Mouse (Mus musculus): Measurements from ENCODE around the gene Siah1a. TPM values are rescaled to one million over a fixed set of nuclear protein-coding genes. Genes with fewer than 3 reads are reported as not detected.

Gene Siah1a
- polyA plus RNA-seq, 1 experiment from 2014 or later, result 55.7 TPM

DNA sequence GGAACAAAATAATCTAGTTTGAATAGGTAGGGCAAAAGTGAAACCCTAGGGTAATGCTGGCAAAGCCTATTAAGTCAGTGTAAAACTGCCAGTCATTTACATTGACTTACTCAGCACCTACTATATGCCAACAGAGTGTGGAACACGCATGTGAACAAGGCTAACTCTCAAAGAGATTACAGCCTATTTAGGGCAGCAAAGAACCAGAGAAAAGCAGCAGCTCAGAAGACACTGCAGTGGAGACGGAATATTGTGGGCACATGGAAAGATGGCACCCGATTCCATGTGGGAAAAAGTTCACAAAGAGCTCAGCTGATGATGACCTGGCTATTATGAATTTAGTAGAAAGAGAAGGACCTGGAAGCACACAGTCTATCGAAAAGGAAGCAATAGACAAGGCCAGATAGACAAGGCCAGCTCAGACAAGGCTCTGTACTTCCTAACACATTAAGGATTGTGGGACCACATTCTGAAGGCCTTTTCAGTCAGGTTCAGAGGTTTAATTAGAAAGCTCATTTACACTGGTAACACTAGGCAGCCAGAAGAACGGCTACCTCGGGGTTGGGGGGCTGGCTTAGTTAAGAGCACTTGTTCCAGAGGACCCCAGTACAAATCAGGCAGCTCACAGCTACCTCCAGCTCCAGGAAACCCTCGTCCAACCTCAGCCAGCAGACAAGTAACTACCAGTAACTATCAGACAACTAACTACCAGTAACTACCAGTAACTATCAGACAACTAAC lies 3.0 kb downstream of the Siah1a start:
- H3K4me2 ChIP-seq (replicated peaks), result no peak overlapping the region
- no peaks in the 10 kb centered on the region for H3K27me3 ChIP-seq
- H3K9me3 ChIP-seq, result no peaks in the 10 kb centered on the region
- no peak for ATAC-seq (ENCODE audit: low FRiP score, low read depth)
- peaks cover 34% of the 10 kb centered on the region for H3K4me1 ChIP-seq
- no peak overlapping the region for H3K4me3 ChIP-seq
- no peak overlapping the region for H3K9ac ChIP-seq
- H3K27ac ChIP-seq, result no peak overlapping the region
- 76% methylated on average over 7 of the region's 7 CpGs for WGBS
- no peaks in the 10 kb centered on the region for H3K36me3 ChIP-seq

DNA sequence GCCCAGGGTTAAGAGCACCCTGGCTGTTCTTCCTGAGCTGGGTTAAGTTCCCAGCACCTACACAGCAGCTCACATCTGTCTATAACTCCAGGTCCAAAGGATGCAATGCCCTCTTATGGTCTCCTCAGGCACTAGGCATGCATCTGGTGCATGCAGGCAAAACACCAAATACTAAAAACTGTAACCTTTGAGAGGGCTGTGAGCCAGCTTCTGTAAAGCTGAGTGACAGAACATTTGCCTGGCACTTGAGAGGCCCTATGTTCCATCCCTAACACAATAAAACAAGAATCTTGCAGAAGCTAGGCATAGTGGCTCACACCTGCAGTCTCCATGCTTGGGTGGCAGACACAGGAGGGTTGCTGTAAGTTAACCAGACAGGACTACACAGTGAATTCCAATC lies 4.1 kb downstream of the Siah1a start:
- ATAC-seq (ENCODE audit: low FRiP score, low read depth), result no peak
- Histone ChIP-seq H3K9ac (no peak overlapping the region), H3K27me3 (no peaks in the 10 kb centered on the region), H3K27ac (no peak overlapping the region), H3K9me3 (no peaks in the 10 kb centered on the region), H3K4me1 (peaks cover 29% of the 10 kb centered on the region), H3K4me2 (replicated peaks) (no peak overlapping the region), H3K4me3 (no peak overlapping the region), H3K36me3 (no peaks in the 10 kb centered on the region)

DNA sequence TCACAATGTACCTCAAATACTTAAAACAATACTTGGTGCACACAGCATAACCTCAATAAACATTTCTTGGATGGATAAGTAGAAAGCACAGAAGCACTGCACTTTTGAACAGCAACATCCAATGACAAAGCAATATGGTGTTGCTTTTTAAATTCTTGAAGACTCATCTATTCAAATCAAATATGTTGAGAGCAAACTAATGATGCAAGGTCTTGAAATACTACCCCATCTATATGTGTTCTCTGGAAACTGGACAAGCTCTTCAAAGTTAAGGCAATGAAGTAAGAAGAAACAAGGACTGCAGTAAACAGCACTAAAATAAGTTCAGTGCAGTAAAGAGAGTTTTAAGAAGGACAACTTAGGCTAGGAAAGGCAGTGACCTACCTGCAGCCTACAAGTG lies 4.8 kb downstream of the Siah1a start:
- Histone ChIP-seq H3K9ac (no peak overlapping the region), H3K9me3 (no peaks in the 10 kb centered on the region), H3K4me1 (peaks cover 31% of the 10 kb centered on the region), H3K4me3 (no peak overlapping the region), H3K36me3 (no peaks in the 10 kb centered on the region), H3K27me3 (no peaks in the 10 kb centered on the region), H3K4me2 (replicated peaks) (no peak overlapping the region), H3K27ac (no peak overlapping the region)
- no peak for ATAC-seq (ENCODE audit: low FRiP score, low read depth)

DNA sequence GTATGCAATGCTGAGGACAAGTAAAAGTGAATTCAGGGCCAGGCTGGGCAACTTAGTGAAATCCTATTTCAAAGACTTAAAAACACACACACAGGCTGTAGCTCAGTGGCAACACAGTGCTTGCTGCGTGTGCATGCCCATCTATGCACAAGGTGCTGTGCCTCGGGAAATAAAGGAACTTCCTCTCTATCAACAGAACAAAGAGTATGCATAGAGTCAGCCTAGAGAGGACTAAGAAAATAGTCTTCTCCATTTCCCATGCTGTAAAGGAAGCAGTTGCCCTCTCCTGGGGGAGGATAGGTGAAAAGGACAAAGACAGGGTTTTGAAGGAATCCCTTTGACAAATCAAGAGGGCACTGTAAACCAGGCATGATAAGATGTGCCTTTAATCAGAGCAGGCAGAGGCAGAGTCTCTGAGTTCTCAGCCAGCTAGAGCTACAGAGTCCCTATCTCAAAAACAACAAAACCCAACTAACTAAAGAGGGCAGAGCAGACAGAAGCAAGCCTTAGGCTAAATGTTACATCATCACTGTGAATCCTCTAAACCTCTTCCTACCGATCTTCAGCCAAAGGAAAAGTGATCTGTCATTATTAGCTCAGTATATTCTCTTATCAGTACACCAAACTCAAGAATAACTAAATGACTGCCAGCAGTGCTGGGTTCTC lies 10.2 kb downstream of the Siah1a start:
- Histone ChIP-seq H3K4me1 (peaks cover 26% of the 10 kb centered on the region), H3K4me3 (no peak overlapping the region), H3K27me3 (no peaks in the 10 kb centered on the region), H3K27ac (no peak overlapping the region; the same call in 1 of the 2 replicates), H3K36me3 (no peaks in the 10 kb centered on the region), H3K9ac (no peak overlapping the region), H3K4me2 (replicated peaks) (no peak overlapping the region), H3K9me3 (no peaks in the 10 kb centered on the region)
- 50% methylated on average over 3 of the region's 3 CpGs for WGBS
- ATAC-seq (ENCODE audit: low FRiP score, low read depth), result no peak

DNA sequence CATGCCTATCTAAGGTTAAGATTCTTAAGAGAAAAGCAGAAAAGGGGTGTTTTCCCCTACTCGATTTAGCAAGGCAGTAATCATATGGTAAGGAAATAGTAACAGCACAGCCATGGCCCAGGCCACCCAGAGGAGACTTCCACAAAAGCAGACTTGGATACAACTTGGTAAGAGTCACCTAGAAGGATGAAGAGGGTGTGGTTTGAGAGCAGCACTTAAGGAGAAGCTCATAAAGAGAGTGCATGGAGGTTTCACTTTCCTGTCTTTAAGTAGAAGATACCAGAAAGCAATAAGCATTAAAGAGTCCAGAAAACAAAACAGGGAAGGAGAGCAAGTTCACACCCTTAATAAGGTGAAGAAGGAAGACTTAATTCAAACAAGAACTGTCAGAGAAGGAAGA lies 10.8 kb downstream of the Siah1a start:
- Histone ChIP-seq H3K27me3 (no peaks in the 10 kb centered on the region), H3K9me3 (no peaks in the 10 kb centered on the region), H3K4me1 (peaks cover 32% of the 10 kb centered on the region), H3K36me3 (no peaks in the 10 kb centered on the region), H3K9ac (no peak overlapping the region), H3K4me3 (no peak overlapping the region), H3K27ac (no peak overlapping the region), H3K4me2 (replicated peaks) (no peak overlapping the region)
- ATAC-seq (ENCODE audit: low FRiP score, low read depth), result no peak
- WGBS, result 78% methylated on average over 1 of the region's 1 CpGs

DNA sequence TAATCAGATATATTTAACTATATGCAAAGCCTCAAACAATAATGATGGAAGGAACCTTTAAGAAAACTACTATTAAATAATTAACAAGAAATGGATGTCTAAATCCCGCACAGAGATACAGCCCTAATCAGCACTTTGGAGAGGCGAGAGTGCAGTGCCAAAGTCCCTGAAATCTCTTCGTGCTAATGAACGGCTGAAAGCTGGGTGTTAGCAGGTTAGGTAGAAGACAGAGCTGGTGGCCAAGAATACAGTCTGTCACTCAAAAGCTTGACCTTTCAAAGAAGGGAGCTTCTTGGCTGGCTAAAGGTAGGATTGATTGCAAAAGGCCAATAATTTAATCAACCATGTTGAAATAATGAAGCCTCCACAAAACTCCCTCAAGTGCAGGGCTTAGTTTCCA lies 11.6 kb downstream of the Siah1a start:
- no peak for ATAC-seq (ENCODE audit: low FRiP score, low read depth)
- WGBS, result 84% methylated on average over 4 of the region's 4 CpGs
- H3K36me3 ChIP-seq, result no peaks in the 10 kb centered on the region
- H3K9ac ChIP-seq, result no peak overlapping the region
- H3K9me3 ChIP-seq, result no peaks in the 10 kb centered on the region
- H3K4me2 ChIP-seq (replicated peaks), result no peak overlapping the region
- no peak overlapping the region for H3K27ac ChIP-seq
- H3K4me3 ChIP-seq, result no peak overlapping the region
- peaks cover 33% of the 10 kb centered on the region for H3K4me1 ChIP-seq
- no peaks in the 10 kb centered on the region for H3K27me3 ChIP-seq

DNA sequence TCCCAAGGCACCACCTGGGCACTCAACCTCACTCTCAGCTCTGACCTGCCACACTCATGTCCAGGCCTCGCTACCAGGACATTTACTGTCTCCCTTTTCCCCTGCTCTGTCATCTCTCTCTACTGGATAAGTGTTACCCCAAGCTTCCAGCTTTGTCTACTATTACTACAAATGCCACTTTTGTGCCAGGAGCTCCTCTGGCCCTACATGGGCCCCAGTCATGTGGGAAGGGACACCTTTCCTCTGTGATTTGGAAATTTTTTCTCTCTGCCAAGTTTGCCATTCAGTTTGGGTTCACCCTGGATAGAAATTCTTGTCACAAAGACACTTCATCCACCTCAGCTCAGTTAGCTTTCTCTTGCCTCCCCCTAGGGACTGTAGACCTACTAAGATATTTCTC lies 14.9 kb downstream of the Siah1a start:
- no peak overlapping the region for H3K4me2 ChIP-seq (replicated peaks)
- no peaks in the 10 kb centered on the region for H3K27me3 ChIP-seq
- H3K36me3 ChIP-seq, result no peaks in the 10 kb centered on the region; the same call in 1 of the 2 replicates
- H3K4me1 ChIP-seq, result peaks cover 39% of the 10 kb centered on the region
- H3K9me3 ChIP-seq, result no peaks in the 10 kb centered on the region
- no peak overlapping the region for H3K9ac ChIP-seq
- H3K4me3 ChIP-seq, result no peak overlapping the region
- no peak for ATAC-seq (ENCODE audit: low FRiP score, low read depth)
- no peak overlapping the region; the same call in 1 of the 2 replicates for H3K27ac ChIP-seq
- 97% methylated on average over 1 of the region's 1 CpGs for WGBS

DNA sequence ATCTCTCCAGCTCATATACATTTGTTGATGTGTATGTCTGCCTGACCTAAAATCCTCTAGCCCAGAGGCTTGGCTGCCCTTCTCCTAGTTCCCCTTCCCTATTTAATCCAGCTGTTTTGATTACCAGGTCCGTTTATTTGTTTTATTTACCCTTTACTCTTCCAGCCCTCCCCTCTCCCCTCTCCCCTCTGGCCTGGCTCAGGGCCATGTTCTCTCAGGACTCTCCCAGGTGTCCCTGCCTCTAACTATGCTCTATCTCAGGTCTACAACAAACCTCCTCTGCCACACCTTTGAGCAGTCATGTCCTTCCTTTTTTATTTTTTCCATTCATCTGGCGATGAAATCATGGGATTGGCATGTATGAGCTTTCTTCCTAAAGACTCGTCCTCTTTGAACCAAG lies 15.4 kb downstream of the Siah1a start:
- WGBS, result 46% methylated on average over 3 of the region's 3 CpGs

DNA sequence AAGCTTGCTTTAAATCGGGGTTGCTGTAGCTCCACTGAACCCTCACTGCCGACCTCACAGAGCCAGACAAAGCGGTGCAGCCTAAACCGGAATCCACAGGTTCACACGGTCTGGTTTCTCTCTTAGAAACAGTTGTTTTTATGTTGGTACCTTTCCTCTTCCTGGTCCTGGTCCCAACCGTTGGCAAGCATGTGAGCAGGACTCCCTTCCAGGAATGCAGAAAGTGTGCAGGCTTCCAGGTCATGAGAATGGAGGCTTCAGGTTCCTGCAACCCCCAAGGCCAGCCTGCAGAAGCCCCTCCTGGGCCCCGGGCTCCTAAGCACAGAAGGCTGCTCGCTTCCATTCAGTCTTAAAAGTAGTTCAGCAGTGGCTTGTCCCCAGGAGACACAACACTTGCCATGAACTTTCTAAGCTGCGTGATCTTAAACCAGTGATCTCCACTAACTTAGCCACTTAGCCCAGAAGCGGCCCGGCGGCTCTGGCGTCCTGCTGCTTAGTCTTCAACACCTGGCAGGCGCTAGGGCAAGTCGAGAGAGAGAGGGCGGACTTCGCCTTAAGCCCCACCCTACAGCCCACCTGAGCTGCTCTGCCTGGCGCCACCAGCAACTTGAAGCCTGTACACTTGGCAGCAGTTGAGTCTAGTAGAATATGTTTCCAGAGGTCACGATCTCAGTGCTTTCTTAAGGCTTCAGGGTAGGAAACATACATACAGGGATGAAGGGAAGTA lies 17.3 kb downstream of the Siah1a start:
- Histone ChIP-seq H3K4me2 (replicated peaks) (no peak overlapping the region), H3K36me3 (no peaks in the 10 kb centered on the region; the same call in 1 of the 2 replicates), H3K9me3 (no peaks in the 10 kb centered on the region), H3K4me1 (peaks cover 27% of the 10 kb centered on the region), H3K9ac (no peak overlapping the region), H3K27ac (peak overlapping the region; percentile 48; the same call in 1 of the 2 replicates), H3K27me3 (no peaks in the 10 kb centered on the region), H3K4me3 (no peak overlapping the region)
- WGBS, result 57% methylated on average over 19 of the region's 19 CpGs
- ATAC-seq (ENCODE audit: low FRiP score, low read depth), result no peak

More for the DNA sequence above, 15.4 kb downstream of the Siah1a start:
- H3K27ac ChIP-seq, result no peak overlapping the region
- H3K36me3 ChIP-seq, result no peaks in the 10 kb centered on the region; the same call in 1 of the 2 replicates
- H3K9ac ChIP-seq, result no peak overlapping the region
- no peaks in the 10 kb centered on the region for H3K9me3 ChIP-seq
- H3K4me2 ChIP-seq (replicated peaks), result no peak overlapping the region
- 0 out of 2 replicates have a peak, but pooled peaks have one; percentile 15 for ATAC-seq (ENCODE audit: low FRiP score, low read depth)
- no peak overlapping the region for H3K4me3 ChIP-seq
- no peaks in the 10 kb centered on the region for H3K27me3 ChIP-seq
- H3K4me1 ChIP-seq, result peaks cover 35% of the 10 kb centered on the region

DNA sequence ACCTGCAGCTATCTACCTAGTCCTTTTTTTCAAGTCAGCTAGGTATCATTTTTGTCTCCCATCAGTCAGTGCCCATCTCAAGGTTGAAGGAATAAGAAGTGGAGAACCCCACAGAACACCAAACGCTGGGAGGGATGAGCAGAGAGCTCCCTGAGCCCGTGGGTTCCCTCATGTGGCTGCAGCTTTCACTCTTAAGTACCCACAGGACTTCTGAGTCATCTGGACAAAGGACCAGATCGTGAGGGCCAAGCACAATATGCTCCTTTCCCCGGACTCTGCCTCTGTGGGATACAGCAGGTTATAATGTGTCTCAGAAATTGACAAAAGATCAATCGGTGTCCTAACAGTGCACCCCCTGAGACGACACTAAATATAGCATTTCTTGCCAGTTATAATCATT lies 18.8 kb downstream of the Siah1a start:
- Histone ChIP-seq H3K9ac (no peak overlapping the region), H3K4me1 (peaks cover 27% of the 10 kb centered on the region), H3K27ac (no peak overlapping the region), H3K4me3 (no peak overlapping the region), H3K27me3 (no peaks in the 10 kb centered on the region), H3K36me3 (peaks cover 10% of the 10 kb centered on the region), H3K4me2 (replicated peaks) (no peak overlapping the region), H3K9me3 (no peaks in the 10 kb centered on the region)
- WGBS, result 87% methylated on average over 6 of the region's 6 CpGs
- no peak for ATAC-seq (ENCODE audit: low FRiP score, low read depth)

DNA sequence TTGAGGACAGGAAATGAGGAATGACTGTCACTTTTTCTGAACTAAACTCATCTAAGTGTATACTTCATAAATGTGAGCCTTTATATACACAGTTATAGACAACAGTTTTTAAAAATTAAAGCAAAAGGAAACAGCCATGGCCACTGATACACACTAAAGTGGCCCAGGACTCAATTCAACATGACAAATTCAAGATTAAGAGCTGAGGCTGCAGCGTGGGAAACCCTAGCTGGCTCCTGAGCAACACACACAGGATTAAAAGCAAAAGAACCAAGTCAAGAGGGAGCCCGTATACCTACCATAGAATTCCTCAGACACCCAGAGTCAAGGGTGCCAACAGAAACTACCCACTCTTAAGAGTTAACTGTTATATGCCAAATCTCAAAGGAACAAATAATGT lies 24.2 kb downstream of the Siah1a start:
- Histone ChIP-seq H3K9me3 (no peaks in the 10 kb centered on the region), H3K4me1 (no peaks in the 10 kb centered on the region), H3K4me2 (replicated peaks) (no peak overlapping the region), H3K4me3 (no peak overlapping the region), H3K27me3 (no peaks in the 10 kb centered on the region), H3K36me3 (peaks cover 49% of the 10 kb centered on the region), H3K27ac (no peak overlapping the region), H3K9ac (no peak overlapping the region)
- 96% methylated on average over 2 of the region's 2 CpGs for WGBS
- ATAC-seq (ENCODE audit: low FRiP score, low read depth), result no peak

DNA sequence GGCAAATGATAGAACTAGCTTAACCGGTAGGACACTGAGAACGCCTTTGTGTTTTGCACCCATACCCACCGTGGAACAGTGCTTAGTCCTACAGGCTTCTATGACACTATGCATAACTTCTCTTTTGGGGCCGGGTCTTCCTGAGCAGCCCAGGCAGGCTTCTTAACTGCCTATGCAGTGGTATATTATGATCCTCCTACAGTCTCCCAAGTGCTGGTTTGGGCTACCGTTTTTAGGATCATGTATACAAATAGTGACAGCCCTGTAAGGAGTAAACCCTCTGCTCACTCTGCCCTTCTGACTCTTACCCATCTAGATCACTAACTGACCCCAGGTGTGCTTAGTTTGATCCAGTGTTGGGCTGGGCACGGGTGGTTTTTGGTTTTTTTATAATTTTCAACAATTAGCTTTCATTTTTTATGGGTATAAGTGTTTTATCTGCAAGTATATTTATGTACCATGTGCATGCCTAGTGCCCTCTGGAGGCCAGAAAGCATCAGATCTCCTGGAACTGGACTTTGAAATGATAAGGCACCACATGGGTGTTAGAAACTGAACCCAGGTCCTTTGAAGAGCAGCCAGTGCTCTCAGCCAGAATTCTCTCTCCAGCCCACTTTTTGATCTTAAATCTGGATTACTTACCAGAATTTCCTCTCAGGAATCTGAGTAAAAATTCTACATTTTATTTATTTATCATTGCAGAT lies 24.8 kb downstream of the Siah1a start:
- ATAC-seq (ENCODE audit: low FRiP score, low read depth), result no peak
- Histone ChIP-seq H3K9ac (no peak overlapping the region), H3K9me3 (no peaks in the 10 kb centered on the region), H3K4me2 (replicated peaks) (no peak overlapping the region), H3K36me3 (peaks cover 50% of the 10 kb centered on the region), H3K4me1 (no peaks in the 10 kb centered on the region), H3K27me3 (no peaks in the 10 kb centered on the region), H3K4me3 (no peak overlapping the region), H3K27ac (no peak overlapping the region)
- WGBS, result 91% methylated on average over 6 of the region's 6 CpGs
